Mouse (Mus musculus): ENCODE measurements around the gene Pgap3.

Pgap3 gene

GRCm38 (mm10) chr11:98380106-98380505, 20.2 kb downstream of the Pgap3 start:
- no peak for DNase-seq

GRCm38 (mm10) chr11:98379379-98379778, 20.9 kb downstream of the Pgap3 start:
- DNase-seq: no peak

DNA sequence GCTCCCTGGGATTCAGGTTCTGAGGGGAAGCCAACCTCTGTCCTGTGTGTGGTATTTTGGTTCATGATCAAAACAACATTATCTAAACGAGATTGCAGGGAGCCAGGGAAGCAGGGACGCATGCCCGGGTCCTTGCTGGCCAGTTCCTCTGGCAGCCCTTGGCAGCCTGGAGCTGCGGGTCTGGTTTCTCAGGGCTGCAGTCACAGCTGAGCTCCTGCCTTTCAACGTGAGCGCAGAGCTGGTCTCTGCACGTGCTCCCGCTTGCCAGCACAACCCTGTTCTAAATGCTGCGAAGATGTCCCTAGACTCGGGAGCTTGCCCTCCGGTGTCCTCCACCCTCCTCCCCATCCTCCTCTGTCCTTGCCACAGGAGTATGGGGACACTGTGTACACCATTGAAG, 22.5 kb downstream of the Pgap3 start:
- no peak for DNase-seq

DNA sequence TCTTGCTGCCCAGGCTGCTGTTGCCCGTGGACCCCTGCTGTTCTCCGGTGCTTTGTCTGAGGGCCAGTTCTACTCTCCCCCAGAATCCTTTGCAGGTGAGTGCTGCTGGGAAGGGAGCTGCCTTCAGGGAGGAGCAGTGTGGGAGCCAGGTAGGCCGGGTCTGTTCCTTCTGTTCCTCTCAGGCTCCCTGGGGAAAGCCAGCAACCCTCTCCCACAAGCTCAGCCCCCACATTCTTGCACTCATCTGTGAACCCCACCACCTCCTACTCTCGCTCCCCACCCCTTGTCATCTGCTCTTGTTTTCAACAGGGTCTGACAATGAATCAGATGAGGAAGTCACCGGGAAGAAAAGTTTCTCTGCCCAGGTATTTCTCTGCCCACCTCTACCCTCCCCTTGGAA, 23.5 kb downstream of the Pgap3 start:
- DNase-seq: no peak

DNA sequence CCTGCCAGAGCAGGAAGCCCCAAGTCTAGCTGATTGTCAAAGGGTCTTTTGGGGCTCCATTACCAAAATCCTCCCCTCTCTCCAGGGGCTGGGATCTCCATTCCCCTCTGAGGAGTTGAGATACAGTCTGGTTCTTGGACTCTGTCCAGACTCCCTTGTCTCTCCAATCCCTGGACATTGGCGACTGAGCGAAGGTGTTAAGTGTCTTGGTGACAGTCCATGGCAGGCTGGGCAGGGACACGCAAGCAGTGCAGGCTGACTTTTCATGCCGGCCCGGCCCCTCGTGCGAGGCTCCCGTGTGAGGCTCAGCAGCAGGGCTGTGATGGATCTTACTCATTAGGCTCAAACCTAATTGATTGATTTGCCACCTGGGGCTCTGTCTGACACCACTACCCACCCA, 26.0 kb downstream of the Pgap3 start:
- no peak for DNase-seq

DNA sequence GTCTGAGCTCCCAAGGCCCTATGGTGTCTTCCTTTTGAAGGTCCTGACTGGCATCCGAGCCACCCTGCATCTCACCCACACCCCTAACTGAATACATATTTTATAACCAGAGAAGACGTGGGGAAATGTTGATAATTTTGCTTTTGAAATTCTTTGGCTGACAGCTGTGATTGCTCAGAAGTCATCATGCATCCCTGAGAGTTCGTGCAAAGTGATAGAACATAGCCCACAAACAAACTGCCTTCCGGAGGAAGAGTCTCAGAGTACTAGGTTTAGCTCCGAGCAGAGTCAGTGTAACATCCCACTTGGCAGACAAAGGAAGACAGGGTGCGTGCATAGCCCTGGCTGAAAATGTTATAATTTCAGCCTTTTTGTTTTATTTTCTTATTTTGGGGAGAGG, 27.0 kb downstream of the Pgap3 start:
- DNase-seq: no peak

- peak in 1 of 2 experiments; percentile 48 for DNase-seq
Measured at GRCm38 (mm10) chr11:98372406-98372805, 27.9 kb downstream of the Pgap3 start.

- DNase-seq: no peak
Measured at GRCm38 (mm10) chr11:98371556-98372240, 28.6 kb downstream of the Pgap3 start.

DNA sequence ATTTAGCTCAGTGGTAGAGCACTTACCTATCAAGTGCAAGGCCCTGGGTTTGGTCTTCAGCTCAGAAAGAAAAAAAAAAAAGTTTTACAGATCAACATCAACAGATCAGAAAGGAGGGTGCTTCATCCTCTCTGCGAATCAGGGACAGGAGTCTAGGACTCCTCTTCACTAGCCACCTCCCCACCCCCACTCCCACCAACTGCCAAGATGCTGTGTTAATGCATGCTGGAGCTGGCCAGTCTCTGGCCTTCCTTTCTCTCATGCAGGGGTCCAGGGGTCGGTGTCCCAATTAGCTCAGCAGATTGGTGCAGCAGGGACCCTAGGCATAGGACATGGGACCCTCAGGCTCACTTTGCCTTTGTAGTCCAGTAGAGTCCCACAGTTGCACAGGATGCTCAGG, 29.7 kb downstream of the Pgap3 start:
- DNase-seq: no peak

DNA sequence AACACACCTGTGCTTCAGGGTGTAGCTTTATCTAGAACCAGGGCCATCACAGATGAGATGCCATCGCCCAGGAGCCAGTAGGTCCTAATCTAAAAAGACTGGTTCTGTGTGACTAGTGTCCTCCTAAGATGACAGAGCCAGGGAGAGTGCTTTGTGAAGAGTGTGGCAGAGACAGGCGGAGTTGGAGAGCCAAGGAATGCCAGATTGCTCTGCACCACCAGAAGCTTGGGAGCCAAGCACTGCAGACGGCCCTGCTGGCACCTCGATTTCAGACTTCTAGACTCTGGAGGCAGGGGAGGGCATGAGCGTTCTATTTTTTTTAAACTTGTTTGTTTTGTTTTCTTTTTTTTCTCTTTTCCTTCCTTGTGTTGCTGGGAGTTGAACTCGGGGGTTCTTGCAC, 31.0 kb downstream of the Pgap3 start:
- DNase-seq: no peak

DNA sequence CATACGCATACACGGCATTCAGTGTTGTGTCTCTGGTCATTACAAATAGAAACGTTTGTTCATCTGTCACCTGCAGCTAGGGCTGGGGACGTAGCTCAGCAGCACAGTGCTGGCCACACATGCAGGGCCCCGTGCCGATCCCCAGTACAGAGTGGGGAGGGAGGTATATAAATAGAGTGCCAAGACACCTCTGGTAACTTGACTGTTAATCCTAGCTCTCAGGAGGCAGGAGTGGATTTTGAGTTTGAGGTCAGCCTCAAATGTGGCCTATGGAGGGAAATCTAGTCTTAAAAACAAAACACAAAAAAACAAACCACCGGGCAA, 32.5 kb downstream of the Pgap3 start:
- DNase-seq: no peak

DNA sequence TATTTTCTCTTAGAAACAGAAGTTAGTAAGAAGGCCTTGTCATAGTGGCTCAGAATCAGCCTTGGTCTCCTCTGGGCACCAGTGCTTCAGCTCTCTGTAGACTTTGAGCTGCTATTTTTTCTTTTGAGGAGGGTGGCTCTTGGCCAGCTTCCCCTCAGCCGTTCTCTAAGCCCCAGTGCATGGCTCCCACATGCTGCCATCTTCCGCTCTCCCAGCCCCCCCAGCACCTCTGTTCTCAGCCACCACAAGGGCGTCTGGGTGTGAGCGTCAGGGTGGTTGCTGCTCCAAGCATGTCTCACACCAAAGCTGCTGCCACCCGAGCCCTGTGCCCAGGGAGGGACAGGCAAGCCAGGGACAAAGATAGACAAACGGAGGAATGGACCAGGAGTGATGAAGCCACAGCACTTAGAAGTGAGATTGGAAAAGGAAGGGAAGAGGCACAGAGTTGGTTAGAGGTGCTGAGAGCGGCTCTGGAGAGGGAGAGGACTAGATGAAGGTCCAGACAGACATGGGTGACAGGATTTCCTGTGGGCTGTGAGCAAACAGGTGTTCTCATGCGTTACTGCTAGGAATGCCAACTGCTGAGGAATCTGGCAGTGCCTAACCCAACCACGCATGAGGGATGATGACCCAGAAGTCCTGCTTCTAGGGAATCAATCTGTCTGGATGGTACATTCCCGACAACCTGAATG, 33.0 kb downstream of the Pgap3 start:
- no peak for DNase-seq

DNA sequence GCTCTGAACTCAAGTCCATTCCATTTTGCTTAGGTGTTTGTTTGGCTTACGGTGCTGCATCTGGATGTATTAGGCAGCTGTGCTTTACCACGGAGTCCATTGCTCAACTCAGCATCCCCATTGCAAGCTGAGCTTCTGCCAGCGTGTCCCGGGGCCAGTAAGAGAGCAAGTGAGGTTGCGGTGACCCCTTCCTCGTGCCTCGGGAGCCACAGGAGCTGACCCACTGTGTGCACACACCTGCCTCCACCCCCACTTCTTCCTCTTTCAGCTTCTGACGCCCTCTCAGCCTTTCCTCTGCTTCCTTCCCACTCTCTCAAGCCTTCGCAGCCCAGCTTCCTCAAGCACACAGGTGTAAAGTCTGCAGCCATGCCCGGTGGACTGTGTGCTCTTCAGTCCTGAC, 34.0 kb downstream of the Pgap3 start:
- no peak for DNase-seq

DNA sequence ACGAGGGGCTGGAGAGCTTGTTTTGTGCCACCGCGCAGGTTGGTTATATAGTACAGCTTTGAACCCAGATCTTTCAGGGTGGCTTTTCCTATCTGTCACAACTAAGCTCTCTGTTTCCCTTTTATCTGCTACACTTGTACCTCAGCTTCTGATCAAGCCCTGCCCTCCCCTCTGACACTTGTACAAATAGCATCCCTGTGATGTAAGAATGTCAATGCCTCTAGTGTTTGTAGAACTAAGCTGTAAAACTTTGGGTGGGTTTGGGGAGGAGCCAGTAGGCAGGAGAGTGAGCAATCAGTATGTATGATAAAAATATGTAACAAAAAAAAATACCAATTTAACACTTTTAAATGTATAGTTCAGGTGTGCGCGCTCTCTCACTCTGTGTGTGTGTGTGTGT, 35.9 kb downstream of the Pgap3 start:
- no peak for DNase-seq

DNA sequence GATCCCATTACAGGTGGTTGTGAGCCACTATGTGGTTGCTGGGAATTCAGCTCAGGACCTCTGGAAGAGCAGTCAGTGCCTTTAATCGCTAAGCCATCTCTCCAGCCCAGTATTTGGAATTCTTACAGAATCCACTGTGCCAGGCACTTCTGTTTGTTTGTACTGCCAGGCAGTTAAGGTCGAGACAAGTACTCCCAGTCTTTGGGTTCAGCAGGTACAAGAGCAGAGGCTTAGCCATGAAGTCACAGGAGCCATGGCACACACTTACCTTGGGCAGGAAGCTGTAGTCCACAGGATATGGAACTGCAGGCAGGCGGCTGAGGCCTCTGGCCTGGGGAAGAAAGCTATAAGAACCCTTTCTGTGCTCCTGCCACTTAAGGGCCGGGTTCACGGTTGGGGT, 36.5 kb downstream of the Pgap3 start:
- DNase-seq: no peak

GRCm38 (mm10) chr11:98360866-98361521, 39.3 kb downstream of the Pgap3 start:
- DNase-seq: no peak

DNA sequence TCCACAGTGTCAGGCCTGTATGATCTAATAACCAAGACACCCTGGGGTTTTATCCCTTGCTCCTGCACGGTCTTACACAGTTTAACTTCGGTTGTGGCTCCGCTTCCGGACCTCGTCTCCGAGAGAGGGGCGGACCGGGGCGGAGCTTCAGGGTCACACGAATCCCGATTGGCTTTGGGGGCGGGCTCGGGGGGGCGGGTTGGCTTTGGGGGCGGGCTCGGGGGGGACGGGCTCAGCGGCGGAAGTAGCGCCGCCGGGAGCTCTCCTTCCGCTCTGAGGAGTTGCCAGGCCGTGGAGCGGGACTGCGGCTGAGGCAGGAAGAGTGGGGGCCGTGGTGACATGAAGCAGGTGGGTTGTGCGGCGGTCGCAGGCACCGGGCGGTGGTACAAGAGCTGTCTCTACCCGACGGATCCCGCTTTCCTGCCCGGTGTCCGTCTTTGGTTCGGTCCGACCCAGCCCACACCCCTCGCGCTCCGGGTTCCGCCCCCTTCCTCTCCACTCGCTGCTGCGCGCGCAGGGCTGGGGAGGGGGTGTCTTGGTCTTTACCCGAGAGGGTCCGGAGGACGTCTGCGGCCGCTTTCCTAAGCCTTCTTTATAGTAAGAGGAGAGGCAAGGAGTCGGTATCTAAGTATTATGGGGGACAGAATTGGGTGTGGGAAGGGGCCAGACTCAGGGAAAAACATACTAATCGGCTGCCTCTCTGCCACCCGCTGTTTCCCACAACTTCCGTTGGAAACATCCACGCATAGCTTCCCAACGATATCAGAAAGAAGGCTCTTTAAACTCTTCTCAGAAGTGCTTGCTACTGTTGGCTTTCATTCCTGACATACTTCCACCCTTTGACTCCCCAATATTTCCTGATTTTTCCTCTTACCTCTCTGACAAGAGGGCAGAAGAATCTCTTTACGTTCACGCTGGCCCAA, 41.9 kb downstream of the Pgap3 start, which contains the start of gene Stard3:
TSS of gene Stard3 (plus strand) at position 208 of the 923 bp plus-strand sequence.
- peak; percentile 81 to 91 for DNase-seq

GRCm38 (mm10) chr11:98357396-98358160, 42.7 kb downstream of the Pgap3 start:
- DNase-seq: no peak

GRCm38 (mm10) chr11:98356625-98357394, 43.5 kb downstream of the Pgap3 start:
- no peak for DNase-seq

- DNase-seq: peak in 1 of 2 experiments; percentile 37
Measured at GRCm38 (mm10) chr11:98355732-98356299, 44.5 kb downstream of the Pgap3 start.

GRCm38 (mm10) chr11:98354445-98354844, 45.8 kb downstream of the Pgap3 start:
- DNase-seq: no peak
